Mouse (Mus musculus) ES-Bruce4 (cell line): ENCODE data around the gene Ranbp17.

Experiments used
- EP300 ChIP-seq: IDR thresholded peaks from 2 replicates; pipeline ENCODE4 v1.6.1; 2011; ENCODE audit warnings: low read depth, low read length; ENCODE audit not compliant: insufficient read depth
- POLR2A ChIP-seq: IDR thresholded peaks from one replicate; pipeline ENCODE4 v1.8.1; 2011; ENCODE audit warnings: low read length; ENCODE audit not compliant: insufficient read depth

DNA sequence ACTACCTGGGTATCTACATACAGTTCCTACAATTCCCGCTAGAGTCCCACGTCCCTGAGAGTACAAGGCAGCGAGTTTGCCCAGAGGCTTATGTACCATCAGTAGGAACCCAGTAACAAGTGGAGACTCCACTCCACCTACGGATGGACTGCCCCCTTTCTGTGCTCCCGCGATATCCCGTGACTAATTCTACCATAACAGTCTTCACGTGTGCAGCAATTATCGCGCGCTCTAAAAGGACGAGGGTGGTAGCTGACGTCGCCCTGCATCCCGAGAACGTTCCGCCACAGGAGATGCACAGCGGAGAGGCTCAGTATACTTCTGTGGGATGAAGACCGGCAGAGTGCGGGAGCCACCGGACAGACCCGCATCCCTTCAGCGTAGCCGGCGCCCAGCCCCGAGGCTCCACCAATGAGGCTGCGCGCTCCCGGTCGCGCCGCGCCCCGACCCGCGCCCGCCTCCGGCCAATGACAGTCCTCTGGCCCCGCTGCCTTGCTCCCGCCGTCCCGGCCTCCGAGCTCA, 631 bp downstream of the Ranbp17 start:
- TF ChIP-seq POLR2A (no peak), EP300 (no peak)
